Mouse (Mus musculus) spleen, postnatal 36 days (tissue): Measurements from ENCODE around the gene Neurl4.
"Not testable (repeated sequence)": the region's sequence is repeated elsewhere in the genome, so short reads cannot be mapped to it uniquely, and the experiment has no call there.

Experiments
- DNase-seq, 2 experiments: peaks; one replicate each; pipeline ENCODE4 v3.0.0; 2022; ENCODE audit warnings: low spot score in 2 of 2, mixed read lengths in 1 of 2

Neurl4 gene

DNA sequence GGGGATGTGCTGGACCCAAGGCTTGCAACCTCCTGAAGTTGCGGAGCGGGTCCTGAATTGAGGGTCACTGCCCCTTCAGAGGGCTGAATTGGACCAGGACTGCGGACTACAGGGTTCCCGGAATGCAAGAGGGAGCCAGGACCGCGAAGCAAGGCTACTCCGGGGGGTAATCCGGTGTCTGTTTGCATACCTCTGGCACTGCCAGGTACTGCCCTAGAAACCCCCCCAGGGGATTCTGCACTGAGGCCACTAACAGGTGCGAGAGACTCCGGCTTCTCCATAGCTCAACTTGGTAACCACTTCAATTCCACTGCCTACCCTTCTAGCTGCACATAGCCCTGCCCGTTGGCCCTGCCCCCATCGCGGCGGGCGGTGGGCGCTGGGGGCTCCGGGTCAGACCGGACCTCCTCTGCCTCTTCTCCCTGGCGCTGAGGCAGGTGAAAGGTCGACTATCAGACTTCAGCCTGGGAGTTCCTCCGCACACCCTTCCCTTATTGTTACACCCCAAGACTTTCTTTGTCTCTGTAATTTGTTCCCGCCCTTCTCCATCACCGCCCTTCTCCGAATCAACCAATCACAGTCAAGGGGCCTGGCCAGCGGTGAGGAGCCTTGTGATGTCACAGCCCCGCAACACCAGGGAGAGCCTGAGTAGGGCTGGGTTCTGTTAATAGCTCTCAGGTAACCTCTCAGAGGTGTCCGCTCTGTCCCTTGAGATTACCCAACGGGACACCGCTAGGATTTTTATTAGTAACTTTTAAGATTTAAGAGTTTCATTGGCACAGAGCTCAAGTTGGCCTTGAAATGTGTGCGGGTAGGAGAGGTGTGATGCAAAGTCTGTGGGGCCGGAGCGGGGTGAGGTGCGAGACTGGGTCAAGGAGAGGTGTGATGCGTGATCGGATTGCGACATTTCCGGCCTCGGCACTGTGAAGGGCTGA lies at the start of gene Neurl4, which contains the start of gene 2810408A11Rik:
Gene Neurl4, plus strand, starts transcription at position 602 of the 935 bp plus-strand sequence.
Gene 2810408A11Rik, minus strand, starts transcription at position 517 of the 935 bp plus-strand sequence.
- peak; percentile 94 to 95 for DNase-seq

- DNase-seq: peak; percentile 71 to 82
Measured at GRCm38 (mm10) chr11:69853994-69854393, 46.9 kb upstream of the Neurl4 start.

DNA sequence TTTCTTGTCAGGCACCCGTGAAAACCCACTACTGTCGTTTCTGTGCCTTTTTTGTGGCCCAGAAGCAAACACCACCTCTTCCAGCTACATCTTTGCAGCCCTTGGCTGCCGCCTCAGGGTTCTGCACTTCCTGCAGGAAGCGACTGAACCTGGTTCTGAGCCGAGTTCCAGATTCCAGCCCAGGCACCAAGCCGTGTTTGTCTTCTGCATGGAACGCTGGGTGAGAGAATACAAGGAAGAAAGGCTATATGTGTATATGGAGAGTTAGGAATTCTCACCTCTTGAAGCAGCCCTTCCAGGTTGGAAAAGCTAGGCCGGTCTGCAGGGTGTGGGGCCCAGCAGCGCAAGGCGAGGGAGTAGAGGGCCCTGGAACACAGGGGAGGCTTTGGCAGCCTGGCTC lies 46.2 kb upstream of the Neurl4 start:
- no peak for DNase-seq

- peak; percentile 56 to 64 for DNase-seq
Measured at GRCm38 (mm10) chr11:69855347-69855746, 45.5 kb upstream of the Neurl4 start.

DNA sequence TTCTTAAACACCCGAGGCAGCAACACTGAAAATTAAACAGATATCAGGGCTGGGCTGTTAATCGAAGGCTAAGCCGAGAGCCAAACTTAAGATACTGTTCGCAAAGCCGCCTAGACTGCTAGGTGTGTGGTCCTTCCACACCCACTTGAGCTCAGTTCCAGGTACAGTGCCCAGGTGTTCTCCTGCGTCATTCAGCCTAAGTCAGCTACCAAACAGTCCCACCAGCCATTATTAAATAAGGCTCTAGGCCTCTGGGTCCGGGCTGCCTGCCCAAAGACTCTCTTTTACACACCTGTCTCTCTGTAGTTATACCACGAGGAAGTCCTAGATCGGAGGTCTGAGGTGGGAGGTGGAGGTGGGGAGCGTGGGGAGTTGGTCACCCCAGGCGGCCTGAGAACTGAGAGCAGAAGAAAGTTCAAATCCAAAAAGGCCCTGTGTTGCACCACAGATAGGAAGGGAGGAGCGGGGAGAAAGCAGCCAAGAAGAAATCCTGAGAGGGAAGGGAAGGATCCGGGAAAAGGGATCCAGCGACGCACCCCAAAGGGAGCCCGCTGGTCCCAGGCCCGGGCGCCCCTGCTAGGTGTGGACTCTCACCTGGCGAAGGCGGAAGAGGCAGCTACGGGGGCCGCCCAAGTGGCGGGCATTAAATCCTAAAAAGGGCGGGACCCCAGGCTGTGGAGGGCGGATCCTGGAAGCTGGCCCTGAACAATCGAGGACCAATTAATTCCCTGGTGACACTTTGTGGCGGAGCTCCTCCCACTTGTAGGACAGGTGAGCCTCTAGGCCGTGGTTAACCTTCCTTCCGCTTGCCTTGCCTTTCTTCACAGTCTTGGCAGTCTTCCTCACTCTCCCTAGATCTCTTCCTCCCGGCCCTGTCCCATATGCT lies 42.5 kb upstream of the Neurl4 start, which contains the start of gene Tnk1:
Gene Tnk1, minus strand, starts transcription at position 618 of the 886 bp plus-strand sequence.
- DNase-seq: no peak

GRCm38 (mm10) chr11:69863729-69864128 lies 37.1 kb upstream of the Neurl4 start:
- DNase-seq: not testable (repeated sequence)

DNA sequence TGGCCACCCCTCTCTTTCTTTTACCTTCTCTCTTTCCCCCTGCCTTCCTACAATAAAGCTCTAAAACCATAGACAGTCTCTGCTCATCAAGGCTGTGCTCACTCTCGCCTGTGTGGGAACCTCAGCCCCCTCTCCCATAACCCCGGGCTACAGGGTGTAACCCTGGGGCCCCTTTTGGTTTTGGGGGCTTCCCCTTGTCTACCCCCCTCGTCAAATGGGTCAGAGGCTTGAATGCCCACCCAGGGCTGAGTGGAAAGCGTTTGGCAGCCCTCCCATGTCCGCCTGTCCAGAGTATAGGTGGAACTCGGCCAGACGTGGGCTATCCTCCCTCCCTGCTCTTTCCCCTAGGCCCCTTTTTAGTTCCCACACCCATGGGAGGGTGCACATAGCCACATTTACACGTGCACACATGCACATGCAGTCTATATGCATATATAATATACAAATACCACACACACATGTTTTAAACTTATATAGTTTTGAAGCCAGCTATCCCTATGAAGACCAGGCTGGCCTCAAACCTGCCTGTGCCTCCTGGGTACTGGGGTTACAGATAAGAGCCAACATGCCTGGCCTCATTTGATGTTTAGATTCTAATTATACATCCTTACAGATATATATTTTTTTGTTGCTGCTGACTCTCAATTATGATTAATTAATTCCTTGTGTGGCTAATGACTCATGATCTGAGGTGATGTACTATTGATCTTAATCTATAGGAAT lies 36.6 kb upstream of the Neurl4 start:
- no peak for DNase-seq

DNA sequence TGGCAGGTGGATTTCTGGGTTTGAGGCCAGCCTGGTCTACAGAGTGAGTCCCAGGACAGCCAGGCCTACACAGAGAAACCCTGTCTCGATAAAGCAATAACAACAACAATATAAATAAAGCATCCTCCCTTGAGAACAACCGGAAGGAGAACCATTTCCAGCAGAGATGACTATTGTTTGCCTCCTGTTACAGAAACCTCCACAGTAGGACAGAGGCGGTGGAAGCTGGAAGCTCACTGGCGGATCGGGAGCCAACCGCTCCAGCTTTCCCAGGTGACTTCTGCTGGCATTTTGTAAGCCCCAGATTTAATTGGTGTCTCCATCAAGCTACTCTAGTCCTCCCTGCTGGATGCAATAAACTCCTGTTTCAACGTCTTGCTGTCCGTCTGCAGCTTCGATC lies 35.3 kb upstream of the Neurl4 start:
- DNase-seq: no peak

DNA sequence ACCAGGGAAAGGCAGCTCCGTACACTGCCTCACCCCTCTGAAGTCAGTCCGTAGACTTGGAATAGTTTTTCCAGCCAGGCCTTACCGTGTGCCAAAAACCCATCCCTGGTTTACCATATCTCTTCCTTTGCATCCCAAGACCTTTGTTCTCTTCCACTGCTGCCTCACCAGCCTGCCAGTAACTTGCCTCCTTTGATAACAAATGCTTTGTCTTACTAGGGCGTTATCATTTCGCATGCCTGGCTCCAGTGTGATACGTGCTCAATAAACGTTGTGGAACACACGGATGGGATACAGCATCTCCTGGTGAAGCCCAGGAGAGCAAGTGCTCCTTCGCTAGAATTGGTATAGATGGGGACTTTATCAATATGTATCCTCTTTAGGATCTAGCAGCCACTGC lies 33.5 kb upstream of the Neurl4 start:
- no peak for DNase-seq

GRCm38 (mm10) chr11:69870289-69871069 lies 30.4 kb upstream of the Neurl4 start:
- DNase-seq: no peak

DNA sequence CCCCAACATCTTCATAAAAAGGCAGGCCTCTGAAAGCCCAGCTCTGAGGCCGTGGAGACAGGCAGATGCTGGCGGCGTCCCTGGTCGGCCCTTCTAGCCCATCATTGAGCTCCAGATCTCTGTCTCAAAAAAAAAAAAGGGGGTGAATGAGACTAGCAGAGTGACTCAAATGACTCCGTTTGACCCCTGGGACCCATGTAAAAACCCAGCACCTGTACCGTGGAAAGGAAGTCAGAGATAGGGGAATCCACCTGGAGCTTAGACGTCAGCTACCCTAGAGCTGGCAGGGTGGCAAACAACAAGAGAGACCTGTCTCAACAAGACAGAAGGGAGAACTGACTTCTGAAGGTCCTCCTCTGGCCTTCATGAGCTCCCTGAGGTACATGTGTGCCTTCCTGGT lies 29.1 kb upstream of the Neurl4 start:
- DNase-seq: no peak

- DNase-seq: no peak
Measured at GRCm38 (mm10) chr11:69872451-69872850, 28.4 kb upstream of the Neurl4 start.

GRCm38 (mm10) chr11:69876186-69876585 lies 24.7 kb upstream of the Neurl4 start:
- peak in 1 of 2 experiments; percentile 39 for DNase-seq

- DNase-seq: peak; percentile 80 to 83
Measured at GRCm38 (mm10) chr11:69876867-69877266, 24.0 kb upstream of the Neurl4 start.

- DNase-seq: no peak
Measured at GRCm38 (mm10) chr11:69877878-69878277, 23.0 kb upstream of the Neurl4 start, which contains the start of gene Tmem95. Tmem95 (minus strand) TSS chr11:69878018.

GRCm38 (mm10) chr11:69878399-69878798 lies 22.5 kb upstream of the Neurl4 start:
- DNase-seq: no peak

DNA sequence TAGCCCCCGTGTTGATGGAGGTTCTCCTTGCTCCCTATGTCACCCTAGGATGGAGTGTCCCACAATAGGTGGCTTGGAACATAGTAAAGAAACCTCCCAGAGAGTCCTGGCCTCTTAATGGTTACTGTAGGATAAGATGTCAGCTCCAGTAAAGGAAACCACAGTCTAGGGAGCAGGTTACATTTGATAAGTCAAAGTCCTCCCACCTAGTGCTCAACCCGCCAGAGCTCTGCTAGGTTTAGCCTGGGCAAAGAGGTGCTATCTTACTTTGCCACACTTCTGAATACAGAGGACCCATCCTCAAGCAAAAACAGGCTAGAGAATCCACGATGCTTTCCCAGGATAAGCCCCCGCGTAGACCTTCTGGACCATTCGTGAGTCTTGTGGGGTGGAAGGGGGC lies 21.9 kb upstream of the Neurl4 start:
- DNase-seq: no peak

DNA sequence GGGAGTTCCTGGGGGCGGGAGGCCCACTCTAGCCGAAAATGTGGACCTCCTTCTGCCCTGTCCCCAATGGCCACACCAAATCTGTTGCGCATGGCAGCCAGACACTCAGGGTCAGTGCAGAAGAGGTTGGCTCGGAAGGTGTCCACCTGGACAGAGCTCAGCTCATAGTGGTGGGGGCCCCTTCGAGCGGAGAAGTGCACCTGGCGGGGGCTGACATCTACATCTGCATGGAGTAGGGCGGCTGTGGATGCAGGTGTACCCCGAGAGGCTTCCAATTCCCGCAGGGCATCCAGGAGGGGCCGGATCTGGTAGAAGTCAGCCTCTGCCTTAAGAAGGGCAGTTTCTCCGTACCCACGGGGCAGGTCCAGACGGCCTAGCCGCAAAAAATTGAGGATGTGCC lies 21.2 kb upstream of the Neurl4 start:
- DNase-seq: no peak

- peak; percentile 74 to 81 for DNase-seq
Measured at GRCm38 (mm10) chr11:69880506-69880852, 20.4 kb upstream of the Neurl4 start.

- peak; percentile 90 to 93 for DNase-seq
Measured at GRCm38 (mm10) chr11:69880853-69881603, 19.8 kb upstream of the Neurl4 start, which contains the start of gene Kctd11. Kctd11 (minus strand) TSS chr11:69881406.
